Mouse (Mus musculus) adrenal gland, postnatal 10 days (tissue): ENCODE results near the gene Tbc1d15. TPM values are rescaled to one million over a fixed set of nuclear protein-coding genes. Genes with fewer than 3 reads are reported as not detected.

Source experiments
- DNase-seq: peaks from one replicate; pipeline ENCODE4 v3.0.0; 2021; ENCODE audit warnings: mixed read lengths
- long read RNA-seq, 2 experiments: library from polyadenylated mRNA; stranded (forward); transcript quantifications; one replicate each; pipeline ENCODE4 v2.0.0; 2021
- total RNA-seq, 2 experiments: library from RNA; stranded (reverse); gene quantifications; 2 replicates each; pipeline ENCODE4 v1.2.3; 2021

Gene Tbc1d15
- 10 to 100 TPM; 83.4 to 87.4 TPM for total RNA-seq
- long read RNA-seq, experiment 1, transcript Tbc1d15-201 (17 exons, 3,752 nt): major isoform, 54 of 88 reads
- long read RNA-seq, experiment 1, partial matches to known transcripts: 8 of 88 reads
- long read RNA-seq, experiment 1, other reads (novel, unspliced or antisense): 26 of 88 reads
- long read RNA-seq, experiment 2, transcript Tbc1d15-201 (17 exons, 3,752 nt): major isoform, 20 of 36 reads
- long read RNA-seq, experiment 2, partial matches to known transcripts: 3 of 36 reads
- long read RNA-seq, experiment 2, other reads (novel, unspliced or antisense): 13 of 36 reads

GRCm38 (mm10) chr10:115251088-115251934 lies at the start of gene Tbc1d15:
Tbc1d15 (minus strand) TSS chr10:115251467.
- peak; percentile 98 for DNase-seq

- no peak for DNase-seq
Measured at GRCm38 (mm10) chr10:115298683-115299082, 47.4 kb upstream of the Tbc1d15 start.

GRCm38 (mm10) chr10:115297582-115297981 lies 46.3 kb upstream of the Tbc1d15 start:
- no peak for DNase-seq

GRCm38 (mm10) chr10:115296401-115296935 lies 45.2 kb upstream of the Tbc1d15 start:
- DNase-seq: no peak

GRCm38 (mm10) chr10:115295162-115295561 lies 43.9 kb upstream of the Tbc1d15 start:
- no peak for DNase-seq

DNA sequence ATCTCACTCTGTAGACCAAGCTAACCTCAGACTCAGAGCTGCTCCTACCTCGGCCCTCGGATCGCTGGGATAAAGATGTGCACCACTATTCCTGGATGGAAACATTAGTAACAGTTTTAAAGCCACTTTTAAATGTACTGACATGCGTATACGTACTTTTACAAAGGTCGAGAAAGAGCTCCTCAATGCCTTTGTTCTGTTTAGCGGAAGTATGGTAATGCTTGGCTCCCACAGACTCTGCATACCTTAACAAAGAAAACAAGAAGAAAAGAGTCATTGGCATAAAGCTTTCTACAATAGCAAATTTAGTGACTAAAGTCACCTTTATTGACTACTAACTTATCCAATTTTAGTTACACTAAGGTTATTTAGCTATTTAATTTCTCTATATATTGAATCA lies 43.4 kb upstream of the Tbc1d15 start:
- DNase-seq: no peak

GRCm38 (mm10) chr10:115293946-115294345 lies 42.7 kb upstream of the Tbc1d15 start:
- DNase-seq: no peak

- no peak for DNase-seq
Measured at GRCm38 (mm10) chr10:115290671-115291070, 39.4 kb upstream of the Tbc1d15 start.

DNA sequence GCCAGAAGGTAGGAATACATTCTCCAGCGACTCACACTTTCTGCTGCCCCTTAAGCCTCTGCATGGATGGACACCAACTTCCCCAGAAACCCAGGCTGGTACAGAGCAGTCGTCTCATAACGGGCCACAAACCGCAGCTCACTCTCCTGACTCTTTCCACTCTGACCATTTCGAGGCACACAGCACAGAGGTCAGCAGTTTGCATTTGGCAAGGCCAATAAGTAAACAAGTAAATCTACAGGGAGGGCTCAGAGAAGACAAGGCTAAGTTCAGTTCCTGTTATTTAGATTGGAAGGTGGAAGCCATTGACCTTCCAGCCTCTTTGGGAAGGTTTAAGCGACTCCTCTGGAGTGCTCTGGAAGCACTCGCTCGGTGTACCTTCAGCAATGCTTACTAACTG lies 37.6 kb upstream of the Tbc1d15 start:
- DNase-seq: no peak

- DNase-seq: no peak
Measured at GRCm38 (mm10) chr10:115284170-115284569, 32.9 kb upstream of the Tbc1d15 start.

GRCm38 (mm10) chr10:115281381-115281780 lies 30.1 kb upstream of the Tbc1d15 start:
- DNase-seq: no peak

DNA sequence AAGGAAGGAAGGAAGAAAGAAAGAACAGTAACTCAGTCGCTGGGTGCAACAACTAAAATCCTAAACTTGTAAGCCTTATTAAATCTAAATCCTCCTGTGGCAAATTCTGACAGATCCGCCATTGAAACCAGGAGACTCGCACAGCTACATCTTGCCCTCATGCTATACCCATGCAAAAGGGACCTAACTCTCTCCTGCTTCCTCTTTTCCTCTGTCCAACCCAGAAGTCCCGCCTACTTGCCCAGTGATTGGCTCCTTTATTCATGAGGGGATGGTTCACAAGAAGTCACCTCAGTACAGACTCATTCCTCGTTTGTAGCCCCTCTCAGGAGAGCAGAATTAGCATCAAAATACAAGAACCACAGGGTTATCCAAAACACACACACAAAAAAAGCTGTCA lies 20.4 kb upstream of the Tbc1d15 start:
- no peak for DNase-seq

DNA sequence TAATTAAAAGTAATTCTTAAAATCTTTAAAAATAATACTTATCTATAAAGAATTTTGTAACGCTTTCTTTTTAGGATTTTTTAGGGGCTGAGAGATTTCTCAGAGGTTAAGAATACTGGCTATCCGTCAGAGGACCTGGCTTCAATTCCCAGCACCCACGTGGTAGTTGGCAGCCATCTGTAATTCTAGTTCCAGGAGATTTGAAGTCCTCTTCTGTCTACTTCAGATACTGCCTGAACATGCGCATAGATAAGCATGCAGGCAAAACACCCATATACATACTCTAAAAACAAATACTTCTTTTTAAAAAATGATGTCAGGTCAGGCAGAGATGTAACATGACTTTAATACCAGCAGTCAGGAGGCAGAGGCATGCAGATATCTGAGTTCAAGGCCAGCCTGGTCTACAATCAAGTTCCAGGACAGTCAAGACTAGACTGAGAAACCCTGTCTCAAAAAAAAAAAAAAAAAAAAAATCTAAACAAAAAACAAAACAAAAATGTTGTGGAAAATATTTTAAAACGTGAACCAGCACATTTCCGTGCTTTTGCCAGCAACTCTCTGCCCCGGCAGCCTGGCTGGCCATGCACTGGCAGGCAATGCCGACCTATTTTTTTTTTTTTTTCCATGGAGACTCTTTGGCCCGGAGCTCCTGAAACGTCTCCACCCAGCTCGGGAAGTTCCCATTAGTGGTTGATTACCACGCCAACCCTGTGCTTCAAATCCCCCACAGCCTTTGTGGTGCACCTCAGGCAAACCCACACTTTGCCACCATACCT lies 19.5 kb upstream of the Tbc1d15 start:
- no peak for DNase-seq

DNA sequence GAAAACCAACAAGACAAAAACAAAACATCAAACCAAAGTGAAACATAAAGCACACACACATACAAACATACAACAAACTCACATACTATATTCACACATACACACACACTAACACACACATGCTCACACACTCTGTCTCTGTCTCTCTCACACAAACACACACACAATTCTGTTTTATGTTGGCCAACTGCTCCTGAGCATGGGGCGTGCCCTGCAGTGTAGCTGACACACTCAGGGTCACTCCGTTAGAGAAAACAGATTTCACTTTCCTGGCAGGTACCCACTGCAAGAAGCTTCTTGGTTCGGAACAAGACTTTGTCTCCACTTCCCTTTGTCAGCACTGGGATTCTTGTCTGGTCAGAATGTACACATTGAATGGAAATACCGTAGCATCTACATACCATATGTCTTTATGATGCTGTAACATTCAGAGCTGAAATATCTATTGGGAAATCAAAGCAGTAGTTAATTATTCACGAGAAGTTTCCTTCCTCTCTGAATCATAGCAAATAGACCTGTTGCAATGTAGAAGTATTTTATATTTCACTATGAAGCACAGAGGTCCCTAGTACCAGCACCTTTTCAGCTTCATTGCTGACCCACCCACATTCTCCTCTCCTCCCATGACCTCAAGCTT lies 11.8 kb upstream of the Tbc1d15 start:
- DNase-seq: no peak

DNA sequence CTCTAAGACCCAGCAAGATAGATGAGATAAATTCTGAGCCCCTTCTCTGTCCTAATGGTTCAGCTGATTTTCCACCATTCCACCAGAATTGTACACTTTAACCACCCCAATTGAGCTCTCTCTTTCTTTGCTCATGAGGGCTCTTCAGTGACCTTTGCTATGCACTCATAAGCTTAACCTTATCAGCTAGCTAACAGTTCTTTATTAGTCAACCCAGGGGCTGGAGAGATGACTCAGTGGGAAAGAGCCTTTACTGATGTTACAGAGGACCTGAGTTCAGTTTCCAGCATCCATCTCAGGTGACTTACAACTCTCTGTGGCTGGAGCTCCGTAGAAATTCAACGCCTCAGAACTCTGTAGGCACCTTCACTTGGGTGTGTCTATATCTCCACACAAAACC lies 11.0 kb upstream of the Tbc1d15 start:
- no peak for DNase-seq

GRCm38 (mm10) chr10:115261428-115261827 lies 10.2 kb upstream of the Tbc1d15 start:
- DNase-seq: no peak

DNA sequence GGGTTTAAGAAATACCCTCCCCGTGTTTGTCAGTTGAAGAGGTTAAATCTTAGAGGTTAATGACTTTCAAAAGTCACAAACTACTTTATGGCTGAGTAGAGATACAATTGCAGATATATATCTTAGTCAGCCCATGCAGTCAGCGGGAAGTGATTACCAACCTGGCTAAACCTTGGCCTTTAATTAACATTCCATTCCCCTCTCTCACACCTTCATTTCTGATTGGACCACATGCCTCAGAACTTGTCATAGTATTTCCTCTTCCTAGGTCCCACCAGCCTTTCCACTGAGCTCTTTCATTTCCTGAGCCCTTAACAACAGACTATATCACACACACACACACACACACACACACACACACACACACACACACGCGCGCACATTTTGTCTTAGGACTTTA lies 4.9 kb upstream of the Tbc1d15 start:
- no peak for DNase-seq

- no peak for DNase-seq
Measured at GRCm38 (mm10) chr10:115253521-115253920, 2.3 kb upstream of the Tbc1d15 start.

- peak; percentile 23 for DNase-seq
Measured at GRCm38 (mm10) chr10:115252321-115252757, 1.1 kb upstream of the Tbc1d15 start.

- peak; percentile 54 for DNase-seq
Measured at GRCm38 (mm10) chr10:115250235-115251087, 806 bp downstream of the Tbc1d15 start.

GRCm38 (mm10) chr10:115248041-115248440 lies 3.2 kb downstream of the Tbc1d15 start:
- DNase-seq: no peak
